Mouse (Mus musculus) lung, postnatal 36 days (tissue): ENCODE measurements around the gene Spef1.

Experiments
- DNase-seq: peaks from one replicate; pipeline ENCODE4 v3.0.0; 2022; ENCODE audit warnings: mixed read lengths

Spef1 gene

DNA sequence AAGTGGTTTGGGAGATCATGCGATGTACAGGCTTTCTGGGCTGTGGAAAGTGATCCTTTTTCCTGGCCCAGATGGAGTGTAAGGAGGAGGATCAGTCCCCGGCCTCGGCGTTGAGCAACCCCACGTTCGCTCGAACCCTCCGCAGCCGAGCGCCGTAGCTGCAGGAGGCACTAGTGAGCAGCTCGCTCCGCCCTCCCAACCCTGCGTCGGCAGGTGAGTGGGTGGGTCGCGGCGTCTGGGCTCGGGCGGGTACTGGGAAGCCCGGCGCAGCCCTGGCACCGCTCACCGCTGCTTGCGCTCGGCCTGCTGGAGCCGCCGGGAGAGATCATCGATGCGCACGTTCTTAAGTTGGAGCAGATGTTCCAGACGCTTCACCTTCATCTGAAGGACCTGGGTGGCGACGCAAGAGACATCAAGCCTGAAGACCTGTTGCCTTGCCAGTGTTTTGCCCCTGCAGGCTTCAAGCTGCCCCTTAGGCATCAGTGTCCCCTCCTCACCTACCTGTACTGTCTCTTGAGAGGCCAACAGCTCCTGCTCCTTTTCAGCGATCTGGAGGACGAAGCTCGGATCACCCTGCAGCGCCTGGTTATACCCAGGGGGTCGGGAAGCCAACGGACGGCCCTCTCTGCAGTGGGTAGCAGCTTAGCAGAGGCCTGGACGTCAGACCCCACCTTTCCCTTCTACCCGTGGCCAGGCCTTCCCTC, 15.5 kb downstream of the Spef1 start:
- DNase-seq, result peak; percentile 84

DNA sequence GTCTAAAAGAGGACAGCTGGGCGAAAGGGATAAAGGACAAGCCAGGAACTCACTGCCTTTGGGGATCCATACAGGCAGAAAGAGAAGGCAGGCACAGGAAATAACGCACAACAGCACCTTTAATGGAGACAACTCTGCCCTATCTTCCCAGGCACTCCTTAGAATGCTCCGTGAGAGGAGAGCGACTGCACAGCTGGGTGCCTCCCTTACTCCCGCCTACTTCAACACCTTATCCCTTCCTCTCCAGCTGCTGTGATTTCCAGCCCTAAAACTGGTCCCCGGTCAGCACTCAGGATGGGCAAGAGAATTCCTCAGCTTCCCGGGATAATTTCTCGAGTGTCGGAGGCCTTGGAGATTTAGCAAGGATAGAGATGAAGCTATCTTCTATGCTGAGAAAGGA, 16.1 kb downstream of the Spef1 start:
- DNase-seq, result no peak

DNA sequence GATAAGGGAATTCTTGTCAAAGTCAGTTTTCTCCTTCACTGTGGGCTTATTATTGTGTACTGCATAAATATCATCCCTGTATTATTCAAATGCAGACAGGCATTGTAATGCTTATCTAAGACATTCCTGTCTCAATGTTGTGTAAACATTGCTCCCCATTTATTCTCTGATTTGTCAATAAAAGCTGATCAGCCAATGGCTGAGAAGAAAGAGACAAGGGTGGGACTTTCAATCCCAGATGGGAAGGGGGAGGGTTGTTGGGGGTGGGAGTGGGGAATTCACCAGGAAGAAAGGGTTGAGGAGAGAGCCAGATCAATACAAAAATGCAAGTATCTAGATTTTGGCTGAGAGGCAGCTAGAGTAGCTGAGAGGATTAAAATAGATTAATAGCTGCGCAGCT, 18.2 kb downstream of the Spef1 start:
- DNase-seq, result no peak

DNA sequence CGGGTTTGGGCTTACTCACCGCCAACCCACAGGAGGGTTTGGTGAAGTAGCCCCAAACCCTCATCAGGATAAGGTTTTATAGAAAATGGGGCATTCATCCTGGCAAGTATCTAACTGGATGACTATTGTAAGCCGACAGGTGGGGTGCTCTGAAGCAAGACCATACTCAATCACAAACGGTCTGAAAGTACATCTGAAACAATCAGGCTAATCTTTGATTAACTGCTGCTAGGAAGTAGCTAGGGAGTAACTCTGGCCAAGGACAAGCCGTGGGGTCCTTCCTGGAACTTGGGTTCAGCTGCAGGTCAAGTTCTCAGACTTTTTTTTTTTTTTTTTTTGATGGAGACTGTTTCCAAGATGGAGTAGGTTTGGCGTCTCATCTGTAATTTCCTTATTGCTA, 19.1 kb downstream of the Spef1 start:
- DNase-seq, result no peak

DNA sequence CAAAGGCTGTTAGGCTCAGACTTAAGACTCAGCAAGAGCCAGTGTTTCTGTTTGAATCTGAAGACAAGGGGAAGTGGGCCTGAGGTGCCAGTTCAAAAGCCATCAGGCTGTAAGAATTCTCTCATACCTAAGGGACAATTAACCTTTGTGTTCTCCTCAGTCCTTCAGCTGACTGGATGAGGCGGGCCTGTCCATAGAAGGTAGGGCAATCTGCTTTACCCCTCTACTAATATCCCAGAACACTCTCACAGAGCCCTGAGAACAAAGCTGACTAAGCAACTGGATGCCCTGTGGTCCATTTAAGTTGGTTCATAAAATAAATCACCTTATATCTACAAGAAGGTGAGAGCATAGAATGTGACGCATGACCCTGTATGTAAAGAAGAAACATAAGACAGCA, 20.9 kb downstream of the Spef1 start:
- DNase-seq, result no peak

DNA sequence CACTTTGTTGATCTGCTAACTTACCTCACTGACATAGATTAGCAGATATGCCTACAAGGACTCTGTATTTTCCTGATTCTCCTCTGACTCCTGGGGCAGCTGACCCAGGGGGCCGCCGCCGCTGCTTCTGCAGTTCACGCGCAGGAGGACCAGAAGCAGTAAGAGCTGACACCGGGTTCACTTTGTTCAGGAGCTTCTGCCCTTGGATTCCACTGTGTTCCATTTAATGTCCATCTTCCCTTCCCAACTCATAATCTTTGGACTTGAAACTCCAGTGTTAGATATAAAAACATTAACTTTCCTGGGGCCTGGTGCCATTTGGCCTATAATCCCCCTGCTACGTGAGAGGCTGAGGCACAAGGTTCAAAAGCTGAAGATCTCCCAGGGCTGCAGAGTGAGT, 23.2 kb downstream of the Spef1 start:
- no peak for DNase-seq

DNA sequence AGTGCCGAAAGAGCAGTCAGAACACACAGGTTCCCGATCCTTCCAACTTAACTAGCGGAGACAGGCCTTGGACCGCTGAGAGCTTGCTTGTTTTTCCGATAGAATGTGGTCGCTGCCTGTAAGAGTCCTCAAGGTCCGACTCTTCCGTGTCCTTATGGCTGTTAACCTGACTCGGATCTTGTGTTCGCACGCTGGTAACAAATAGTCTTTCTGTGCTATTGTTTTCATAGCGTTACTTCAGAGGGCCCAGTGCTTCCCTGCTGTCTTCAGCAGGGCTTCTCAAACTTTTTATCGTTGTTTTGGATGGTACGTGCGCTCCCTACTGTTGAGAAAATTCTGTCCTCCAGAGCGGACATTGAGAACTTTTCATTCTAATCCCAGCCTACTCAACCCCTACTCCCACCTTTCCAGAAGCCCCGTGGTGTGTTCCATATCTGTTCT, 26.4 kb downstream of the Spef1 start:
- peak; percentile 65 for DNase-seq

DNA sequence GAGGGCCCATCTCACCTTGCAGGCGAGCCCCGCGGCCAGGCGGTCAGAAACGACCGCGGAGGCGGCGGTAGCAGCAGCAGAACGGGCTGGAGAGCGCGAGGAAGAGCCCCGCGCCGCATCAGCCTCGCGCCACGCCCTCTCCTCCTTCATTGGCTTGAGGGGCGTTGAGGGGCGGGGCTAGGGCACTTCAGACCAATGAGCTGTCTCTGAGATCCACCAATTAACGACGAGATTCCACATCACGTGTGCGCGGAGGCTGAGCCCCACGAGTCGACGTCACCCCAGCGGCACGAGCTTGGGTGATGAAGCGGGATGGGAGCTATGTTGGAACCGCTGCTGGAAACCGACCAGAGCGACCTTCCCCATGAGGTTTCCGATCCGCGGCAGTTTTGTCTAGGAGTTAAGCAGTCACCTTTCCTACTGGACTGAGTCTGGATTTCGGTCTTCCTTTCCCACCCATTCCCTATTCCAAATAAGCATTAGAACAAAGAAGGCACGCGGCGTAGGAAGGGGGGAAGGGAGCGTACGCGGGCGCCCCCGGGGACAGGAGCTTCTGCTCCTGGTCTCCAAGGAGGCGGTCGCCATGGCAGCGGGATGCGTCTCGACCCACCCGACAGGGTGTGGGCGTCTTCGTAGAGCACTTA, 27.0 kb downstream of the Spef1 start, which contains the start of gene 1700037H04Rik:
Gene 1700037H04Rik (minus strand): TSS at position 144 of the 644 bp plus-strand sequence.
- peak; percentile 99 for DNase-seq

DNA sequence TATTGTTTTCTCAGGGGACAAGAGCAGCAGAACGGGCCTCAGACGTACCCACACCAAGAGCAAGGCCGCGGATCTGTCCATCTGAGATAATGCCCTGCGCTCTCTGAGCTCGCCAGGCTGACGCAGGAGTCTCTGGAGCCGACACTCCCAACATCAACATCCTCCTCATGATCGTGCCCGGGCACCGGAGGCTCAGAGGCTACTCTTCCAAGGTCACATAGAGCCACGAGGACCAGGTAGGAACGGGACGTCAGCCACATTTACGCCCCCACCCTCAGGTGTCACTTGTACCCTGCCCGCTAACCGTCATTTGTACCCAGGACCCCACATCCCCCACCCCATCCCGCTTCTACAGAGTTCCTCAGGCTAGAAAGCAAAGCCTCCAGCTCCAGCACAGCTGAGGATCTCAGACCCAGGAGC, 27.6 kb downstream of the Spef1 start:
- peak; percentile 57 for DNase-seq

DNA sequence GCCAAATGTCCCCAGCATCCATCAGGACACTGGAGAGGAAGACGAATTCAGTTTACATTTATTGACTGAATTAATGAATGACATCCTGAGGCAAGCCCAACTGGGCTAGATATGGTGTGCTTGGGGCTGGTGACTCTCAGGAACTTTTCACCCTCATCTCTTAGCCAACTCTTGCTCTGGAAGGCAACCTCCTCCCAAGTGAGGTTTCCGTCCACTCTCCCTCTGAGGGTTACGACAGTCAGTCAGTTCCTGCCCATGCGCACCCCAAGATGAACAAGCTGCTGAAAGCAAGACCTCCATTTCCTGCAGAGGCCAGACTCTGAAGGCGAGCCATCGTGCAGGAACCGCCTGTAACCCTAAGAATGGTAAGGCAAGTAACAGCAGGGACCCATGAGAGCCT, 30.1 kb downstream of the Spef1 start:
- no peak for DNase-seq

DNA sequence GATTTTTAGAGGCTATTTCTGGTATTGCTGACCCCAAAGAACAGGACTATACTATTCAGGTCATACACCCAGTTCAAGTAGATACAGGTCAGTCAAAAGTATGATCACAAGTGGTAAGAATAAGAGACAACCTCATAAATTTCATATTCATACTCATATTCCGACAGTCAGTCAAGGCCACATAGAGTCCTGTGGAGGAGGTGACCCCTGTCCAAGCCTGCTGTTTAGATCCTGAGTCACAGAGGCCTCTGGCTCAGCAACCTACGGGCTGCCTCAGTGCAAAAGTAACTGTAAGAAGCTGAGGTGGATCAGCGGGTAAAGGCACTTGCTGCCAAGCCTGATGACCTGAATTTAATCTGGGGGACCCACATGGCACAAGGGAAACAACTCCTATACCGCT, 33.0 kb downstream of the Spef1 start:
- DNase-seq, result no peak

DNA sequence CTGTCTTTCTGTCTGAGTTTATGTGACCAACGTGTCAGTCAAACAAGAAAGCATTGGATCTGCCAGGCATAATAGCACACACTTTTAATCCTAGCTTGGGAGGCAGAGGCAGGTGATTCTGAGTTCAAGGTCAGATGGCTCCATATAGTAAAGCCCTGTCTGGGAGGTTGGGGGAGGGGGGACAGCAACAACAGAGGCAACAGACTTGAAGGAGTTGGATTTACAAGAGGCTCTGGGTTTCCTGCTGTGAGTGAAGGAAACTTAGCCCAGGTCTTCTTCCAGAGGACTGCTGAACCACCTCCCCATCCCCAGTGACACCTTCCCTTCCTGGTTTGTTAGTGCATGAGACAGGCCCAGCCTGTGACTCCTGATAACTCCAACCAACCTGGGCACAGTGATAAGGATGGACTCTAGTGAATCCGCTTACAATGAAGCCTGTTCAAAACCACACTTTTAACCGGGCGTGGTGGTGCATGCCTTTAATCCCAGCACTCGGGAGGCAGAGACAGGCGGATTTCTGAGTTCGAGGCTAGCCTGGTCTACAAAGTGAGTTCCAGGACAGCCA, 34.8 kb downstream of the Spef1 start:
- no peak for DNase-seq

DNA sequence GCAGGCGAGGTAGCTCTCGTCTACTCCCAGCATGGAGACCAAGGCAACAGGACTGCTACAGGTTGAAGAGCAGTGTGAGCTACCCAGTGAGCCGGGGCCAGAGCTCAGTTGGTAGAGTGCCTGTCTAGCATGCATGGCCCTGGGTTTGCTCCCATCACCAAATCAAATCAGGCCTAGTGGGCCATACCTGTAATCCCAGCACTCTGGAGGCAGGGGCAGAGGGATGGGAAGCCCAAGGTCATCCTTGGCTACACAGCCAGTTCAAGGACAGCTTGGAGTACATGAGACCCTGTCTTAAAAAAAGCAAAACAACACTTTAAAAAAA, 37.9 kb downstream of the Spef1 start:
- no peak for DNase-seq

DNA sequence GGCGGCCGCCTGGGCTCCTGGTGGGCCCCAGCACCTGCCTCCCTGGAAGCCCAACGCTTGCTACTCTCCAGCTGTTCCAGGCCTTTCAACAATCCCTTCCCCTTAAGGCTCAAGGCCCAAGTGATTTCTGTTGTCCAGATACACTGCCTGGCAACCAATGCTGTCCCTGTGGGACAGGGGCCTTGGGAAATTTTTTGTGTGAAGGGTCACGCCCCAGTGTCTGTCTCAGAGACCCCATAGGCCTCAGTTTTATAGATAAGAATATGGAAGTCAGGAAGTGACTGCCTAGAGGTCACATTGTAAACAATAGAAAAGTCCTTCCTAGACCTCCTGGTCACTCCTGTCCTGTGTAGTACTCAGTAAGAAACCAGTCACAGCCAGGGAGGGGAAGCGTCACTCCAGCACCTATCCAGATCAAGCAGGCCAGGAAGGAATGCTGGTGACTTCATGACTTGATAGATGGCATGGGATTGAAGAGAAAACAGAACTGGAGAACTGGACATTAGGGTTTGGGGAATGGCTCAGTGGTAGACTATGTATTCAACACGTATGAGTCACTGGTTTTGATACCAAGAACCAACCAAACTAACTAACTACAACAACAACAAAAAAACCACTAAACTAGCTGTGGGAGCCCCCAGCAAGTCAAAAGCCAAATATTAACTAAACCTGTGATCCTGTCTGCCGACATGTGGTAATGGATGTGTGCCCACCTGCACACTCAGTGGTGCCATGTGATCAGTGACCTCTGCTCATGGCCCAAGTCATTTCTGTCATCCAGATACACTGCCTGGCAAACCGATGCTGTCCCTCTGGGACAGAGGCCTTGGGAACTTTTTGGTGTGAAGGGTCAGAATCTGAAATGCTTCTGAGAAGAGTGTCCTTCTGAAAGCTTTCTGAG, 38.5 kb downstream of the Spef1 start:
- DNase-seq, result no peak

DNA sequence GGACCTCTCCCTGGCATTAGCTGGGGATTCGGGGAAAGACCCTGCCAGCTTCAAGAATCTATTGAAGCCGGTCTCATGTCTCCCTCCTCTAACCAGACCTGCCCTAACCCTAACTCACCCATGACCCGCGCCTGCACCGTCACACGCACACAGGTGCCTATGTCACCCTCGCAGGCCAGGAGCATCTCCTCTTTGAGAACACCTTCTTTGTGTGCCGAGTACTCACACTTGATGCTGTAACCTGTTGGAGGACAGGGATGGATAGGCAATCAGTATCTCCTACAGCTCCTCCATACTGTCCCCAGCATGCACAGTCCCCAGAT, 40.1 kb downstream of the Spef1 start:
- DNase-seq, result no peak

DNA sequence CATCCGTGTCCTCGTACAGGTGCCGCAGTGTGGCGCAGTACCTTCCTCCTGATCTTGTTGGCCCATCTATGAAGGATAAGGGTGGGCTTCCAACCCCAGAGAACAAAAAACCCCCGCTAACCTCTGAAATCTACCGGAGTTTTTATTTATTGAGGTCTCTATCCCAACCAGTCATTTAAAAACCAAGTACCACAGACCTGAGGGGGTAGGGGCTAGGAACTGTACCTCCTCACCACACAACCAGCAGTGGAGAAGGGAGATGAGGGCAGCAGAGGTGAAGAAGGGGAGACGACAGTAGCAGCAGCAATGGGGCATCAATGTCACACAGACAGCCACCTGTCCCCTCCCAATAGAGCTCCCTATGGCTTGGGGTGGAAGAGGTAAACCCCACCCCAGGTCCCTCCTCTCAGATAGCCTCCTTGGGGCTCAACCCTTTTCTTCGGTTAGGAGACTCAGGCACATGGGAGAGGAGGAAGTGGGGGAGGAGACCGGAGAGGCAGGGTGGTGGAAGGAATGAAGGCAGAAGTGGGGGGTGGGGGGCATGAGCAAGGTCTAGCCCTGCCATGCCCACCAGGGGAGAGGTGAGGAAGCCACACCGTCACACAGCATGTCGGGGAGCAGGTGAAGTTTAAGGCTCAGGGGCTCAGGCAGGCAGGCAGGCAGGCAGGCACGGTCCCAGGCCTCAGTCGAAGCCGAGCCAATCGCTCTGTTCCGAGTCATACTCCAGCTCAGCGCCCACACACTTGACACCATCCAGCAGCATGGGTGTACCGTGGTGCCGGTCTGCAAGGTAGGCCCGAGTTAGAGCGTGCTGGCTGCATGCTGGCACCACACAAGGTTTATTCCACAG, 40.7 kb downstream of the Spef1 start:
- no peak for DNase-seq

DNA sequence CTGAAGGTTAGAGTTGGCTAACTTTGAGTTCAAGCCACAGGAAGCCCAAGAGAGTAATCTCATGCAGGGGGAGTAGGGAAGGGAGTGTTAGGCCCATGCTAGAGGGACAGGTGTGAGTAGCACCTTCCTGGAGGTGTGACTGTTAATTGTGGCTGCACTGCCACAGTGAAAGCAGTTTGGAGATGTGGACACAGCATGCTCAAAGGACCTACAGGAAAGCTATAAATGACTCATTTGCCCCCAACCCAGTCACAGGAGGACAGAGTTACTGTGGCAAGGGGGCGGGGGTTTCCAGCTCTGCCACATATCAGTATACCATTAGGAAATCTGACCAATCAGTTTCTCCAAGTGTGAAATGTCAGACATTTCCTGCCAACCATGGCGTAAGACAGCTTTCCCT, 41.5 kb downstream of the Spef1 start:
- DNase-seq, result no peak

DNA sequence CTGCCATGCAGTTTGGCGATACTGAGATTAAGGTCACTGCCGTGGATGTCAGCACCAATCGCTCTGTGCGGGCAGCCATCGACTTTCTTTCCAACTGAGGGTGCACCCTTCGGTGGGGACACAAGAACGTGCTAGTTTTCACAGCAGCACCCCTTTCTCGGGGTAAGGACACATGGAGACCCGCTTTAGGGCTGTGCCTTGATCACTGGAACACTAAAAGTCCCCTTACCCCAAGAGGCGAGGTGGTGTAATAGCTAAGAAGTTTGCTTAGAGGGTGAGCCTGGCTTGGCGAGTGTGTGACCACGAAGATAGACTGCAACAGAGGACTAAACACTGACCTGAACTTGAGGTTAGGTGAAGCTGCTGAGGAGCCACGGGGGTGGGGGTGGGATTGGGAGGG, 42.0 kb downstream of the Spef1 start:
- no peak for DNase-seq

DNA sequence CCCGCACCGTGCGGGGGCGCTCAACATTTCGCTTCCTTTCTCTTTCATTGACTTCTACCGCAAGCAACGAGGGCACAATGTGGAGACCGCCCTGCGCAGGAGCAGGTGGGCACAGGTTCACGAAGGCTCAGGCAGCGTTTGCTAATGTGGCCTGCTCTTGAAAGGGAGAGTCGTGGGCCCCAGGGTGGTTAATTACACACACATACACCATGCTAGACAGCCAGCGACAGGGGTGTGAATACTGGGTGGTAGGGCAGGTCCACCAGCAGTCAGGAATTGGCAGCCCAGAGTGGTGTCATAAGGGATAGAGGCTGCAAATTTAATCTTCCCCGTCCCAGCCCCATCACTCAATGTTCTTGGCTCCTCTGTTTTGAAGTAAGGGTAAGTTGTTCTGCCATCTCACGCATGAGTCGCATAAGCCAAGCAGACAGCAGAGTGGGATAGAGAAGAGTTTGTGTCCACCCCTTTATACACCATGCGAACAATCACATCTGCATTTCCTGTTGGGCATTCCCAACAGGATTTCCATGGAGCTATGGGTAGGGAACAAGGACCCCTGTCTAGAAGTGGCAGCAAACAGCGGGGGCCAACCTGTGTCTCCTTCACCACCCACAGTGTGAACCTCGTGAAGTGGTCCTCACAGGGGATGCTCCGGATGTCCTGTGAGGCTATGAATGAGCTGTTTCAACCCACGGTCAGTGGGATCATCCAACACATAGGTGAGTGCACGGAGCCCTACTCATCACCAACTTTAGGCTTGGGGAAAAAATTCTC, 43.9 kb downstream of the Spef1 start:
- no peak for DNase-seq

DNA sequence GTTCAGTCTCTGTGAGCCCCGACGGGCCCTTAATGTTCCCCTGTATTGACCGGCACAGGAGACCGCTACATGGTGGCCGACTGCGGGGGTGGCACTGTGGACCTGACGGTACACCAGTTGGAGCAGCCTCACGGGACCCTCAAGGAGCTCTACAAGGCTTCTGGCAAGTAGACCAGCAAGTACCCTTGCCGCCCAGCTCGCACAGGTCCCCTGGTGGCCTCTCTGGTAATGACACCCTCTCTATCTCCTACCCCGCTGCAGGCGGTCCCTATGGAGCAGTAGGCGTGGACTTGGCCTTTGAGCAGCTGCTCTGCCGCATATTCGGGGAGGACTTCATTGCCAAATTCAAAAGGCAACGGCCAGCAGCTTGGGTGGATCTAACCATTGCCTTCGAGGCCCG, 44.5 kb downstream of the Spef1 start:
- DNase-seq, result peak; percentile 86

DNA sequence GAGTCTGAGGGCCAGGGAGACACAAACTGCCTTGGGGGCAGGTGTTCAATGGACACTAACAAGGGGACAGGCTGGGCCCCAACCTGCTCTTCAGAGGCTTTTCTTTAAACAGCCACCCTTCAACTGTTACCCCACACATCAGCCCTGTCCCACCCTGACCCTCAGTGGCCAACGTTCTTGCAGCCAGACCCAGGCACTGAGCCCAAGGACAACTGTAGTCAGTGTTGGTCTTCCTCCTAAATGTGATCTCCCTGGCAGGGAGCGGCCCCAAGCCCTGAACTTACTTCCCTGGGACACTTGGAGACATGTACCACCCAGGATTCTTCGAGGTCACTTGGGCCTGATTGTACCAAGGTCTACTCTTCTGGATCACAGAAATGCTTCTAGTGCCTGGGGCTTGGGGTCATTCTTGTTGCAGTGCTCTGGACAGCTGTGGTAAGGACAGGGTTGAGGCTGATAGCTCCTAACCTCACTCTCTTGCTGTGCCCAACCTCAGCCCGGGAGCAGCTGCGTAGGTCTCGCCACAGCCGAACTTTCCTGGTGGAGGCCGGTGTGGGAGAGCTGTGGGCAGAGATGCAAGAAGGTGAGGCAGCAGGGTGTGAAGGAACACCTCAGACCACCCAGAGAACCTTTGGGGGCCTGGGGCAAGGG, 45.6 kb downstream of the Spef1 start:
- no peak for DNase-seq
